Mouse (Mus musculus) myocyte (in vitro differentiated cells): ENCODE measurements at regions not wholly inside any gene's neighbourhood (a gene's known extent, or its start where the extent isn't known, plus 50 kb on each side); places are given as distances from the start of the nearest gene placed in this dataset.

Experiments used
- H3K27me3 ChIP-seq: one replicate; pipeline ENCODE4 v1.6.1; 2011; ENCODE audit not compliant: control insufficient read depth, insufficient read depth, insufficient read length
- H3K36me3 ChIP-seq: one replicate; pipeline ENCODE4 v1.6.1; 2011; ENCODE audit not compliant: control insufficient read depth, insufficient read depth
- H3K4me2 ChIP-seq: one replicate; pipeline ENCODE4 v1.6.1; 2011; ENCODE audit warnings: low read depth, control low read depth
- H3K4me3 ChIP-seq: one replicate; pipeline ENCODE4 v1.5.1; 2011; ENCODE audit warnings: mild to moderate bottlenecking, control low read depth, moderate library complexity
- H3K79me2 ChIP-seq: one replicate; pipeline ENCODE4 v1.6.1; 2011; ENCODE audit not compliant: control insufficient read depth, insufficient read depth
- H3ac ChIP-seq: one replicate; pipeline ENCODE4 v1.6.1; 2011; ENCODE audit not compliant: control insufficient read depth, insufficient read length
- CEBPB ChIP-seq: IDR thresholded peaks from 2 replicates; pipeline ENCODE4 v1.6.1; 2011; ENCODE audit warnings: mild to moderate bottlenecking, moderate library complexity; ENCODE audit not compliant: poor library complexity, insufficient read depth, severe bottlenecking
- E2F4 ChIP-seq: IDR thresholded peaks from one replicate; pipeline ENCODE4 v1.6.1; 2011; ENCODE audit warnings: mild to moderate bottlenecking, control low read depth, moderate library complexity; ENCODE audit not compliant: insufficient read depth
- MAX ChIP-seq: IDR thresholded peaks from one replicate; pipeline ENCODE4 v1.6.1; 2011; ENCODE audit warnings: low read depth, mild to moderate bottlenecking, control low read depth
- MYOD1 ChIP-seq, 3 experiments: IDR thresholded peaks; one replicate each; pipeline ENCODE4 v1.6.1; 2011; ENCODE audit warnings: control low read depth in 2 of 3, low read depth in 2 of 3, mild to moderate bottlenecking in 2 of 3, moderate library complexity in 1 of 3; ENCODE audit not compliant: insufficient read length in 2 of 3, control insufficient read depth in 1 of 3
- MYOG ChIP-seq, 3 experiments: IDR thresholded peaks; one replicate each; pipeline ENCODE4 v1.6.1; 2011; ENCODE audit warnings: control low read depth in 2 of 3, low read depth in 2 of 3, mild to moderate bottlenecking in 2 of 3; ENCODE audit not compliant: insufficient read length in 2 of 3, control insufficient read depth in 1 of 3, insufficient read depth in 1 of 3
- POLR2A ChIP-seq: IDR thresholded peaks from one replicate; pipeline ENCODE4 v1.6.1; 2011; ENCODE audit warnings: low read depth, mild to moderate bottlenecking, control low read depth, moderate library complexity; ENCODE audit not compliant: insufficient read length
- POLR2AphosphoS2 ChIP-seq: IDR thresholded peaks from one replicate; pipeline ENCODE4 v1.6.1; 2011; ENCODE audit warnings: low read depth, control low read depth; ENCODE audit not compliant: insufficient read length
- REST ChIP-seq: IDR thresholded peaks from one replicate; pipeline ENCODE4 v1.6.1; 2011; ENCODE audit warnings: mild to moderate bottlenecking, control low read depth, moderate library complexity; ENCODE audit not compliant: insufficient read depth, insufficient read length
- SRF ChIP-seq: IDR thresholded peaks from one replicate; pipeline ENCODE4 v1.6.1; 2011; ENCODE audit warnings: low read depth; ENCODE audit not compliant: control insufficient read depth, insufficient read length
- TCF12 ChIP-seq: IDR thresholded peaks from one replicate; pipeline ENCODE4 v1.6.1; 2011; ENCODE audit warnings: mild to moderate bottlenecking, control low read depth; ENCODE audit not compliant: poor library complexity, insufficient read depth, severe bottlenecking
- TCF3 ChIP-seq: IDR thresholded peaks from one replicate; pipeline ENCODE4 v1.6.1; 2011; ENCODE audit warnings: low read depth, control low read depth; ENCODE audit not compliant: insufficient read length
- USF1 ChIP-seq: IDR thresholded peaks from one replicate; pipeline ENCODE4 v1.6.1; 2011; ENCODE audit warnings: low read depth, mild to moderate bottlenecking, control low read depth, moderate library complexity

DNA sequence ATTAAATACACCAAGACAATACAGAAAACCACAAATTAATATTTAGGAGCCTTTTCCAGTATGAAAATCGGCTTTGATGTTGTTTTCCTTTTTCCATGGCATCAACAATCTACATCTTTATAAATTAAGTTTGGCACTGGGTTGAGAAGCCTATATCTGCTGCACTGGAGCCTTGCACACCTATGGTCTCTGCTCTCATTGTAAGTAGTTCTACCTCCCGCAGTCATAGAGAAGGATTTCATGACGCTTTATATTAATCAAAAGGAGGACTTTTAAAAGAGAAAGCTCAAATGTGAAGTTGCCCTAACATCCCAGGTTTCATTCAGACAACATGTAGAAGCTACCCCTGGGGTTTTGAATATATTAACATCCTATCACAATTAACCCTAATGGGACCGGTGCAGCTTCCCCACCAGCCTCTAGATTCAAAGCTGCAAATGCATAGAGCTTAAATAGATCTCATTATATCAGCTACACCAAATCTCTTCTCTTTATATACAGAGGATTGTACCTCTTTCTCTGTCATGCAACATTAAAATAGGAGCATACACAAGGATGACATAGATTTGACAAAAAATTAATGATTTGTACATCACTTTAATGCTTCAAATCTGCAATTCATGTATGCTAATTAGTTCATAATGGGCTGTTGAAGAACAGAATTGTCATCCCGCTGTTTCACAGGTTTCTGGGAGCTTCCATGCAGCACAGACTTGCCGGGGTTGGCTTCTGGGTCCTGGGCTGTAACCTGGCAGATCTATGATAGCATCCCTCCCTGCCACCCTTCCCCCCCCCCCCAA lies 166.6 kb upstream of the Pard3b start:
- no peaks in the 10 kb centered on the region for H3K27me3 ChIP-seq
- TF ChIP-seq MYOD1 (IDR thresholded peaks at IDR 0.05; ENCODE audit: control insufficient read depth in 1 of 3, insufficient read length in 2 of 3, low read depth in 2 of 3): no peak
- no peak for TF ChIP-seq POLR2A
- no peak for TF ChIP-seq TCF12
- TF ChIP-seq POLR2AphosphoS2: no peak
- TF ChIP-seq MAX: no peak
- TF ChIP-seq SRF: no peak
- no peak for TF ChIP-seq E2F4
- TF ChIP-seq USF1: no peak
- TF ChIP-seq REST: no peak
- no peak for TF ChIP-seq MYOG (IDR thresholded peaks at IDR 0.05; ENCODE audit: control insufficient read depth in 1 of 3, insufficient read depth in 1 of 3, insufficient read length in 2 of 3, low read depth in 2 of 3)
- TF ChIP-seq TCF3: no peak
- no peak for TF ChIP-seq CEBPB
- no peak overlapping the region for H3K4me2 ChIP-seq
- H3K4me3 ChIP-seq: no peak overlapping the region
- H3K36me3 ChIP-seq: no peaks in the 10 kb centered on the region
- no peak overlapping the region for H3ac ChIP-seq
- H3K79me2 ChIP-seq: no peaks in the 10 kb centered on the region

DNA sequence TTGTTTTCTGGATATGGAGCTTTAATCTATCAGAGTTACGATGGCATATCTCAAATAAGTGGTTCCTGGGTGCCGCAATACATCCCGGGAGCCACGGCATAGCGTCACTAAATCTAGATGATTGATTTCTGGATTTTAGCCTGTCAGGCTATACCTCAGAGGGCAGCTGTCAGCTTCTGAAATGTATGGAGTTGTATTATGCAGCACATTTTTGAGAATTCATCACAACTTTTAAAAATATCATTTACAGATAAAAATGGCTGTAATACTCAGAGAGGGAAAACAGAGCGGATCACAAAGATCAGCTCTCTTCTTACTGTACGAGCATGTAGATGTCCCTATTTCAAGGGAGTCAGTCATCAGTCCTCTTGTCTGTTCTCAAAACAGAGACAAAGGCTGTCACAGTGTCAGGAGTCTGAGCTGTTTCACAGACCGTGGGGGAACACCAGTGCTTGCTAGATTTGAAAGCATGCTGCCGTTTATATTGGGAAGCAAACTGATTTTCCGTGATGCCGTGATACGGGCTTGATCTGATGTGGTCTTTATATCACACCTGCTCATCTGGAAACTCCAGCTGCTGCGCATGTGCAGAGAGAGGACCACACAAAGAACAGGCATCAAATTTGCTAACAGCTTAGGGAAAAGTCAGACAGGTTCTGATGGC lies 165.9 kb upstream of the Pard3b start:
- no peak overlapping the region for H3K4me3 ChIP-seq
- H3K79me2 ChIP-seq: no peaks in the 10 kb centered on the region
- TF ChIP-seq MYOD1 (IDR thresholded peaks at IDR 0.05; ENCODE audit: control insufficient read depth in 1 of 3, insufficient read length in 2 of 3, low read depth in 2 of 3) (no peak), CEBPB (no peak), MYOG (IDR thresholded peaks at IDR 0.05; ENCODE audit: control insufficient read depth in 1 of 3, insufficient read depth in 1 of 3, insufficient read length in 2 of 3, low read depth in 2 of 3) (no peak), REST (no peak), POLR2A (no peak), TCF12 (no peak), TCF3 (no peak), MAX (no peak), POLR2AphosphoS2 (no peak), SRF (no peak), E2F4 (no peak), USF1 (no peak)
- no peaks in the 10 kb centered on the region for H3K27me3 ChIP-seq
- no peak overlapping the region for H3K4me2 ChIP-seq
- no peaks in the 10 kb centered on the region for H3K36me3 ChIP-seq
- H3ac ChIP-seq: no peak overlapping the region

DNA sequence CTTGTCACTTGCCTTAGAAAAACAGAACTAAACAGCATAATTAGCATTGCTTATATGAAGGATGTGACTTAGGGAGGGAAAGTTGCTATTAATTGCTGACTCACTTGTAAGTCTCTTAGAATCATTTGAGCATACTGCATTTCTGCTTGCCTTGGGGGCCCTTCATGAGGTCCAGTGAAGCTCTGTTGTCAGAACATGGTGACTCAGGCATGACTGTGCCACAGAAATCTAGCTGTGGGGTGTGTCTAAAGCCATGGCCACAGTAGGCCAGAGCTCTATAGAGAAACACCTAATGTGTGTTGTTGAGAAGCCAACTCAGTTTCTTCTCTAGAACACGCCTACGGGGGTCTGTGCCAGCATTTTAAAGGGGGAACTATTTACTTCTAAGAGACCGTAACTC lies 153.2 kb upstream of the Pard3b start:
- Histone ChIP-seq H3ac (no peak overlapping the region), H3K4me3 (no peak overlapping the region), H3K79me2 (no peaks in the 10 kb centered on the region), H3K36me3 (no peaks in the 10 kb centered on the region), H3K27me3 (no peaks in the 10 kb centered on the region), H3K4me2 (no peak overlapping the region)
- TF ChIP-seq CEBPB (no peak), TCF3 (no peak)

DNA sequence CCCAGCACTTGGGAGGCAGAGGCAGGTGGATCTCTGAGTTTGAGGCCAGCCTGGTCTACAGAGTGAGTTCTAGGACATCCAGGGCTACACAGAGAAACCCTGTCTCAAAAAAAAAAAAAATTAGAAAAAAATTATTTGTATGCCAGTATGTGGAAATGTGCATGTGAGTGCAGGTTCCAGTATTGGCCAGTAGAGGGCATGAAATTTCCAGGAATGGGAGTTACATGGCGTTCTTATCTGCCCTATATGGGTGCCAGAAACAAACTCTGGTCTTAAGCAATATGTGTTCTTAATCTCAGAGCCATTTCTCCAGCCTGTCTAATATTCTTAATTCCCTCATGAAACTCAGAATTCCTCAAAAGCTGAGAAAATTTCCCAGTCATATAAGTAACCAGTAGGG lies 113.7 kb upstream of the Pard3b start:
- Histone ChIP-seq H3ac (no peak overlapping the region), H3K36me3 (no peaks in the 10 kb centered on the region), H3K27me3 (no peaks in the 10 kb centered on the region), H3K79me2 (no peaks in the 10 kb centered on the region), H3K4me2 (no peak overlapping the region), H3K4me3 (no peak overlapping the region)
- TF ChIP-seq REST (no peak), USF1 (no peak), POLR2A (no peak), MYOG (IDR thresholded peaks at IDR 0.05; ENCODE audit: control insufficient read depth in 1 of 3, insufficient read depth in 1 of 3, insufficient read length in 2 of 3, low read depth in 2 of 3) (no peak), POLR2AphosphoS2 (no peak), E2F4 (no peak), TCF3 (no peak), CEBPB (no peak), SRF (no peak), TCF12 (no peak), MAX (no peak), MYOD1 (IDR thresholded peaks at IDR 0.05; ENCODE audit: control insufficient read depth in 1 of 3, insufficient read length in 2 of 3, low read depth in 2 of 3) (no peak)

DNA sequence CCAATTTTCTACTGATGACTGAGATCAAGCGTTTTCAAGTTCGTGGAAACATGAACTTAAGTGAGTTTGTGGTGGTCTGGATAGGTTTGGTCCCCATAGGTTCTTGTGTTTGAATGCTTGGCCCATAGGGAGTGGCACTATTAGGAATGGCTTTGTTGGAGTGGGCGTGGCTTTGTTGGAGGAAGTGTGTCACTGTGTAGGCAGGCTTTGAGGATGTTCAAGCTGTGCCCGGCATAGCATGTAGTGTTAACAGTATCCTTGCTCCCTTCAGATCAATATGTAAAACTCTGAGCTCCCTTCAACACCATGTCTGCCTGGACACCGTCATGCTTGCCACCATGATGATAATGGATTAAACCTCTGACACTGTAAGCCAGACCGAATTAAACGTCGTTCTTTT lies 112.7 kb upstream of the Pard3b start:
- Histone ChIP-seq H3K4me3 (no peak overlapping the region), H3K4me2 (no peak overlapping the region), H3K79me2 (no peaks in the 10 kb centered on the region), H3K27me3 (no peaks in the 10 kb centered on the region), H3K36me3 (no peaks in the 10 kb centered on the region), H3ac (no peak overlapping the region)
- TF ChIP-seq MYOD1 (IDR thresholded peaks at IDR 0.05; ENCODE audit: control insufficient read depth in 1 of 3, insufficient read length in 2 of 3, low read depth in 2 of 3) (no peak), POLR2AphosphoS2 (no peak), E2F4 (no peak), TCF3 (no peak), MYOG (IDR thresholded peaks at IDR 0.05; ENCODE audit: control insufficient read depth in 1 of 3, insufficient read depth in 1 of 3, insufficient read length in 2 of 3, low read depth in 2 of 3) (no peak), REST (no peak), POLR2A (no peak), USF1 (no peak), MAX (no peak), CEBPB (no peak), SRF (no peak), TCF12 (no peak)
